Mouse (Mus musculus) cerebral cortex, adult 2 months (tissue): Measurements from ENCODE around the gene Flrt1.

Experiments
- WGBS: fragments of 180-500 bp; shearing (Covaris S2); methylation state at CpG from one replicate; pipeline ENCODE4 v1.1.7; 2018; 5-methylcytosine and 5-hydroxymethylcytosine counted together

Gene Flrt1

DNA sequence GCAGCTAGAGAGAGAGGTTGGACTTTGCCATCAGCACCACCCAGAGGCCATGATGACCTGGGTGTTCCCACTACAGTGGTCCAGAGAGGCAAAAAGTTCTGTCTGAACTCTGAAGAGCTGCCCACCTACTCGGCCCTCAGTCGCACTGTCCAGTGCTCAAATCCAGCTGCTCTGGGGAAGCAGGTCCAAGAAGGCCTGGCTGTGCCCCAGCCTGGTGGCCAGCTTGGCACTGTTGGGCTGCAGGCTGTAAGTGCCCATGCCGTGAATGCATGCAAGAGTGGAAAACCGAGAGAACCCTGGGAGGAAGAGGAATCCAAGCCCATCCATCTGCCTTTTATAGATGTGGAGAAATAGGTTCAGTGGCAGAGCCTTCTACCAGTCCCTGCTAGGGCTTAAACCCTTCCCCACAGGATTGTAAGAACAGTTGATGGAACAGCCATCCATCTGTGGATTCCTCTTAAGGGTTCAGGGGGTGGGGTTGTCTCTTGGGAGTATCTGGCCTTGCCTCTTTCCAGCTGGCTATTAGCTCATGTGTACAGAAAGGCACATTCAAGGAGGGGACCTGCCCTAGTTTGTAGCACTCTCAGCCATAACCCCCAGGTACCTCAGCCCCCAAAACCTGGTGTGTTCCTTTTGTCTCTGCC, 2.1 kb downstream of the Flrt1 start:
- 50% methylated on average over 4 of the region's 4 CpGs for WGBS

DNA sequence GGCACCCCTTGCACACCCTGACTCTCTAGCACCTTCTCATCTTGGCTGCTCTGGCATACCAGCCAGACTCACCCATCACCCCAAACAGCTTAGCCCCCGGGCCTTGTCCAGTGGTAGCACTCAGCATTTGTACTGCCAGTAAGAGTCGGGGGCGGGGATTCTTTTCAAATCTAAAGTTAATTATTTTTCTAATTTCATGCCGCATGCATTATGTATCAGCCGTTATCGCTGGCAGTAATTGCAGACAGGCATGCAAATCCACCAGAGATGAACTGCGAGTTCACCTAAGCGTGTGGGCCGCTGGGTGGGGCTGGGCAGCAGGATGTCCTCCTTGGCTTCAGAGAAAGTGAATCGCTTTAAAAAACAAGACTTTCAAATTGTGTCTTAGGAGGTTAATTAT, 3.5 kb downstream of the Flrt1 start:
- WGBS, result 81% methylated on average over 10 of the region's 10 CpGs

DNA sequence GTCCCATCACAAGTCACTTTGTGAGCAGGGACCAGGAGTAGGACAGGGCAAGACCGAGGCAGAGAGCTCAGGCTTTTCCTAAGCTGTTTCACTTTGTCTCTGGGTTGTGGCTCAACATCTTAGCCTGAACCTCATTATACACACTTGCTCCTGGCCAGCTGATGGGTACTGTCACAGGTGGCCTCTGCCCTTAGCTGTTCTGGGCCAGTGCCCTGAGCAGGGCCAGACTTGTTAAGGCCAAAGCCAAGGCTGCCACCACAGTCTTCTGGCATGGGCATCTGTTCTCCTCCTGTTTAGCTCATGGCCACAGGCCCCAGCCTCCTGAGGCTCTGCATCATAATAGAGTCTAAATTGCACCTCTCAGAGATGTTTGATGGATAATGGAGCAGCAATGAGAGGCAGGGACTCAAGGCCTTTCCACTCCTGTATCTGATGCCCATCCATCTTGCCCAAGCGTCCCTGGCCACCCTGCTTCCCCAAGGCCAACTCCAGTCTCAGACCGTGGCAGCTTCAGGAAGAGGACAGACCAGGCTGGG, 5.8 kb downstream of the Flrt1 start:
- 90% methylated on average over 3 of the region's 3 CpGs for WGBS

DNA sequence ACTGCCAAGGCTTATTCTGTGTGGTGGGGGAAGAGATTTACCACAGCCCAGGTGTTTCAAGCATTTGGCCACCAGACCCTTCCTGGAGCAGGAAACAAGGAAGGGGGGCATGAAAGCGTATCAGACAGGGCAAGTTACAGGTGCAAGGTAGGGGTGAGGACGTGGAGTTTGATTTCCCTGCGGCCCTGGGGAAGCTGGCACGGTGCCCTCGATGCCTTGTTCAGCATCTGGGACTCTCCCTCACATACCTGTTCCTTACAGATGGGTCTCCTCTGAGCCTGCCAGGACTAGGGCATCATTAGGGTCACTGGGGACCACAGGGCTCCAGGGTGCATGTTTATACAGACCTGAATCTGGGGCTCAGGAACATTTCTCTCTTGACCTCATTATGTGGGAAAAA, 12.8 kb downstream of the Flrt1 start:
- 77% methylated on average over 5 of the region's 5 CpGs for WGBS

DNA sequence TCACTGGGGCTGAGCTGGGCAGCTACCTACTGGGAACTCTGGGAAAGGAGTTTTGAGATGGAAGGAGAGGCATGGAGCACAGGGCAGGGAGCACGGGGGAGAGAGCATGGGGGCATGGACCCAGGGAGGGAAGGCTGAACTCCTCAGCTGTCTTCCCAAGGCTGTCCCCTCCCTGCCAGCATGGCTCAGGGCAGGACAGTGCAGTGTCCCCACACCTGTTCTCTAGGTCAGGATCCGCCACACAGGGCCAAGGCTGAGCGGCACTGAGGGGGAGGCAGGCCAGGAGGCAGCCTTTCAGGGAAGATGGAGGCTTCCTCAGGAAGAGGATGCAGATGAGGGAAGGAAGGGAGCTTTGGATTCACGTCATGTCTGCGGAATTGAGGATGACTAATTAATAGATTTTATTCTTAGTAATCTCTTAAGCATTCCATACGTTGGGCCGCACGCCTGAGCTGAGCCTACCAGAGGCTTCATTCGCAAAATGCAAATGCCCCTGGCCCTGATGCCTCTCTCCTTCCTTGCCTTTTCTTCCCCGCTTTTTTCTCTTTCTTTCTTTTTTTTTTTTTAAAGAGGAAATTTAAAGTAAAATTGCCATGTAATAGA, 14.0 kb downstream of the Flrt1 start:
- WGBS, result 65% methylated on average over 10 of the region's 10 CpGs

DNA sequence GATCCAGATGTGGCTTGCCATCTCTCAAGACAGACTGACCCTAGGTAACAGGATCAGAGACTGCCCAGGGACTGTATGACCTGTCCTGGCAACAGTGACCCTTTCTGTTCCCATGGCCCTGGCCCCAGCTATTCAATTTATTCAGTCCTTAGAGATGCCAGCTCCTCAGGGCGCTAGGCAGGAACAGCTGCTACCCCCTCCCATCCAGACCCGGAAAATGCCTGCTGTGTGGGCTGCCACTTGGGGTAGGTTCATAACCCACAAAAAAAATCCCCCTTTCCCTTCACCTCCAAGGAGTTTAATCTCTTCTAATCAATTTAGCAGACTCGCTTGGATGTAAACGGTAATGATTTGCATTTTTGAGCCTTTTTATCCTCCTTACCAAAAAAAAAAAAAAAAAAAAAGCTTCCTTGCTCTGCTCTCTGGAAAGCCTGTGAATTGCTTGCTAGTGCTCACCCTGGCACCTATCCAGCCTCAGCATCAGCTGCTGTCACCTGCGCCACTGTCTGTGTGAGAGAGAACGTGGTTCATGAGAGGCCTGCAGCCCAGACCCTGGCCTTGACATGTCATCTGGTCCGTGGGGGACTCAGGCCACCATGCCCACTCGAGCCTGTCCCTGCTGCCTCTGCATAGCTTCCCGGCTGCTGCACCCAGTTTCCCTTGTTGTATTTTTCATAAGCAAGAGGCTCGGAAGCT, 15.0 kb downstream of the Flrt1 start:
- 20% methylated on average over 10 of the region's 10 CpGs for WGBS

DNA sequence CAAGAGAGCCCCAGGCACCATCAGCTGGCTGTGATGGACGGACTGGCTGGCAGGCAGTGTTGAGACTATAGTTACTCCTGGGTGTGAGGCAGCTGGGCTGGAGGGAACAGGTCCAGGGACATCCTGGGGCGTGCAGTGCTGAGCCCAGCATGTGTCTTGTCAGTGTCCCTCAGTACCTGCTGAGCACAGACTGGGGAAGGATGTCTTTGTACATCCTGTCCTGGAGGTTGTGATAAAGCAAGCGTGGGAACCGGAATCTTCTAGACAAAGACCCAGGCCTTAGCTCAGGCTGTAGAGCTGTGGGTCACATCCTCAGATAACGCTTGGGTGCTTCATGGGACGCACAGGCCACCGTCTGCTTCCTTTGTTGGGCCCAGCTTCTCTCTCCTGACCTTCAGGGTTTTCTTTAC, 15.7 kb downstream of the Flrt1 start:
- WGBS, result 71% methylated on average over 7 of the region's 7 CpGs

DNA sequence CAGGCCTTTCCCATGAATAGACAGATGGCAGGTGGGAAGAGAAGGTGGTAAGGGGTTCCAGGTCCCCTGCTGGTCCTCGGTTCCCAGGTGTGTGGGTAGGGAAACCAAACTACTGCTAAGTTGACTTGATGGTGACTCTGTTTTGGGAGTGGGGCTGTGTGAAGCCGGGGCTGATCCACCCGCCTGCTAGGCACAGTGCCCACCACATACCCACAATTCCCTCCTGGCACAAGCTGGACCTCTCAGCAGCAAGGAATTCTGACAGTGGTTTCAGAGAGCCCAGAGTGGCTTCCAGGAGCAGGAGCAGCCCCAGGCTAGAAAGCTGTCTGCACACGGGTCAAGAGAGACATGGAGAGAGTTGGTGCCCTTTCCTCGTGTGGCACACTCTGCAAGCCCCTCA, 16.5 kb downstream of the Flrt1 start:
- WGBS, result 52% methylated on average over 5 of the region's 5 CpGs

DNA sequence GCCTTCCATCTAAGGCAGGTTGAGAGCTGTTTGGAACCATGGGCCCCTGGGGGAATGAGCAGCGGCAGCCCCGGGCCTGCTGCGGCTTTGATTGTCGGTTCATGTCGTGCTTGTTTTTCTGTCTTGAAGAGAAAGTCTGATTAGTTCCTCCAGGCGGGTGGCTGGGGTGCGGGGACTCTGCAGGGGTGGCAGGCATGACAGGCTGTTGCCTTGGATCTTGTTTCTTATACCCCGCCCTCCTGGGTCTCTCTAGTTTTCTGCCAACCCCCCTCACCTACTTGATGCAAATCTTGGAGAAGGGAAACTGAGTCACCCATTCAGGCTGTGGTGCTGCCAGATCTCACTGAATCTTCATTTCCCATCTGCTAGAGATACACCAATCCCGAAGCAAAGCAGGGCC, 17.0 kb downstream of the Flrt1 start:
- 48% methylated on average over 9 of the region's 9 CpGs for WGBS

DNA sequence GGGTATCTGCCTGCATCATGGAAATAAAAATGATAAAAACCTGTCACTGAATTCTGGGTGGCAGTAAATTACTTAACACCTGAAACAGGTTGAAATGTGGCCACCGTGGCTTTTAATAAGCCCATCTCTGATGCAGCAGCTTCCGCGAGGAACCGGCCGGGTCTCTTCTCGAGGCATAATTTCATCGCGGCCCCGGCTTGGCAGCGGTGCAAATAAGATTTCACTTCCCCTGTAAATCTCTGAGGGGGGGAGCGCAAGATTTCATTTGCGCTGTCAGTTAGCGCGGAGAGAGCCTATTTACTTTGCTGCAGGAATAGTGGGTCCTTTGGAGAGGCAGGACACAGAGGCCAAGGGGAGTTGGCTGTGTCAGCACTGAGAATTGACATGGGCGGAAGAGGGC, 20.8 kb downstream of the Flrt1 start:
- 45% methylated on average over 15 of the region's 15 CpGs for WGBS

DNA sequence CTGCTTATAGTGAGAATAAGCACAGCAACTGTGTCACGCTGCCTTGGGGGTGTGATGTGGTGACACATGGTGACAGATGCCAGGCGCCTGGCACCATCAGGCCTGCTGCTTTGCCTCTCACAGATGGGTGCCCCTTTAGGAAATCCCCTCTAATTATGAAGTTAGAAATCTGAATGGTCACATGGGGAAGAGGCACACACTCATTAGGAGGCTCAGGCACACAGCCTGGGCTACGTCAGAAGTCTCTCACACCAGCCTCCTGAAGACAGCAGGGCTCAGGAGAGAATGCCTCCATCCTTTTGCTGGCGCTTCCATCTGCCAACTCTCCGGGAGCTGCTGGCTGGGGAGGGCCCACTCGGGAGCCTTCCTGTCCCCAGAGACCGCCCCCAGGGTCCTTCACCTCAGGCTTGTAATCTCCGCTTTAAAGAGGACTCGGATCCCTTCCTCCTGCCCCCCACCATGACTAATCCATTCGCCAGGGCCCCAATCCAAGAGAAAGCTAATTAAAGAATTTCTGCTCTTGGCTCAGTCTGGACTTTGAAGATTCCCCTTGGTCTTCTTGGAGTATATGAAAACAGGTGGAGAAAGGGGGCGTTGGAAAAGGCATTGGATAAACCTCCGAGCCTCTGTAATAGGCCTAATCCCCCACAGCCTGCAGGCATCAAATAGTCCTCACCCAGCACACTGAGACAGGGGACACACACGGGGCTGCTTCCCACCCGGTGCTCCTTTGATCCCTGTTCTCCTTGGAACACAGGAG, 22.3 kb downstream of the Flrt1 start:
- WGBS, result 34% methylated on average over 14 of the region's 14 CpGs

DNA sequence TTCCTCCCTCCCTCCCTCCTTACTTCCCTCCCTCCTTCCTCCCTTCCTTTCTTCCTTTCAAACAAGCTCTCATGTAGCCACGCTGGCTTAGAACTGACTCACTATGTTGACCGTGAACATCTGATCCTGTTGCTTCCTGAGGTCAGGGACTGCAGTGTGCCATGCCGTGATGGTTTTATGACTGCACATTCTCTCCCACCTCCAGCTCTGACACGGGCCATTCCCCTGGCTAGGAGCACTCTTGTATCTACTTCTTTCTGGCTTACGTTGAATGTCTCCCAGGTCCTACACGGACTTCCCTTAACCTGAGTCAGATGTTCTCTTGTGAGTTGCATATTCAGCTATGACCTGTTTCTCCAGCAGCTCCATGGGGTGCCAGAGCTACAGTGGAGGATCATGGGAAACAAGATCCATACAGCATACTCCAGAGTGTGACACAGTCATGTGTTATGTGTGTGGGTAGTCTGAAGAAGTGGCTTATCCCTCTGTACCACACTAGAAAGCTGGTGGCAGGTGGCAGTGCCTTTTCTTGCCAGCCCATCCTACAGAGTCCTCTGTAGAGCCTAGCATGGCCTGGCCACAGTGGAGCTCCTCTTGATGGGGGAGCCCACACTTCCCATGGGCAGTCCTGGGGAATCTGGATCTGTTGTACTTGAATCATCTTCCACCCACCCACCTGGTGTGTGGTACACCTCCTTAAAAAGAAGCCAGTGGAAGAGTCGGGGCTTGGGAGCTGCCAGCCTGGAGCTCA, 23.8 kb downstream of the Flrt1 start:
- WGBS, result 50% methylated on average over 7 of the region's 7 CpGs

DNA sequence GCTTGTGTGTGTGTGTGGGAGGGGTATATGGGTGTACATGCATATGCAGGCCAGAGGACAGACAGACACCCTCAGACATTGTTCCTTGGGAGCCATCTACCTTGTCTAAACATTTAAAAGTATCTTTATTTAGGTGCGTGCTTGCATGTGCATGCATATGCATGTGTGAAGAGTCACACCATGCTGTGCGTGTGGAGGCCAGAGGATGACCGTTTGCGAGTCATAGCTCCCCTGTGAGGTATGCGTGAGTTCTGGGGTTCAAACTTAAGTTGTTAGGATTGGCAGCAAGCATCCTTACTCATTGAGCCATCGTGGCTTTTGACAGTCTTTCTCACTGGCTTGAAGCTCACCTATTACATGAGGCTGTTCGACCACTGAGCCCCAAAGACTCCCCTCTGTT, 27.3 kb downstream of the Flrt1 start:
- WGBS, result 85% methylated on average over 7 of the region's 7 CpGs

DNA sequence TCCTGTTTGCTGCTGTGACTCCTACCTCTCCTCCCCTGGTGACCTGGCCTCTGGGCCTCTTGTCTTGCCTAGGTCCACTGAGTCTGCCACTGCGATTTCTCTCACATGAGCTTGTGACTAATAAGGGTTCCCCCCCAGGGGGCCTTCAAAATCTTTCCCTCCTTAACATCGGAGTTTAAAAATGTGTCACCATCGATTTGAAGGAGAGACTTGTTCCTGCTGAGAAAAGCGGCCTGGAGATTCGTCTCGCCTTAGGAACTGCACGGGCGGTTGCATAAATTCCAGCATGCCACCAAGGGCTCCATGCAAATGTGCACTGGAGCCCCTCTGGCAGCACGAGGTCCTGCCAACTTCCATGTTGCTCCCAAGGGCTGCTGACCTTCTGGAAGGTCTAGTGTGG, 27.9 kb downstream of the Flrt1 start:
- 73% methylated on average over 9 of the region's 9 CpGs for WGBS

DNA sequence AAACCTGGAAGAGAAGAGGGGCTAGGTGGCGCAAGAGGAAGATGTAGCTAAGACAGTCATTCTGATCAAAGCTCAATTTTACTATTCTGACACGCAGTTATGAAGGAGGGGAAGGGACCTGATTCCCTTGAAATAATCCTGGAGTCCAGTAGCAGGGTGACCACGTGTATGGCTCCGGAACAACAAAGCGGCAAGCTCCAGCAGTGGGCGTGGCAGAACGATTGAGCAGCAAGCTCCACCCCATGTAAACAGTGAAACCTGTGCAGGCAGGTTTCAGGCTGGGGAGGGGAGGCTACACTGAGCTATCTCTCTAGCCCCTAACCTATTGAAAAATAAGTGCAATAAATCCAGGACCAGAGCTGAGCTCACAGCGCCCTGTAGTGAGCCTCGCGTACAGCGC, 30.2 kb downstream of the Flrt1 start:
- WGBS, result 91% methylated on average over 11 of the region's 11 CpGs

DNA sequence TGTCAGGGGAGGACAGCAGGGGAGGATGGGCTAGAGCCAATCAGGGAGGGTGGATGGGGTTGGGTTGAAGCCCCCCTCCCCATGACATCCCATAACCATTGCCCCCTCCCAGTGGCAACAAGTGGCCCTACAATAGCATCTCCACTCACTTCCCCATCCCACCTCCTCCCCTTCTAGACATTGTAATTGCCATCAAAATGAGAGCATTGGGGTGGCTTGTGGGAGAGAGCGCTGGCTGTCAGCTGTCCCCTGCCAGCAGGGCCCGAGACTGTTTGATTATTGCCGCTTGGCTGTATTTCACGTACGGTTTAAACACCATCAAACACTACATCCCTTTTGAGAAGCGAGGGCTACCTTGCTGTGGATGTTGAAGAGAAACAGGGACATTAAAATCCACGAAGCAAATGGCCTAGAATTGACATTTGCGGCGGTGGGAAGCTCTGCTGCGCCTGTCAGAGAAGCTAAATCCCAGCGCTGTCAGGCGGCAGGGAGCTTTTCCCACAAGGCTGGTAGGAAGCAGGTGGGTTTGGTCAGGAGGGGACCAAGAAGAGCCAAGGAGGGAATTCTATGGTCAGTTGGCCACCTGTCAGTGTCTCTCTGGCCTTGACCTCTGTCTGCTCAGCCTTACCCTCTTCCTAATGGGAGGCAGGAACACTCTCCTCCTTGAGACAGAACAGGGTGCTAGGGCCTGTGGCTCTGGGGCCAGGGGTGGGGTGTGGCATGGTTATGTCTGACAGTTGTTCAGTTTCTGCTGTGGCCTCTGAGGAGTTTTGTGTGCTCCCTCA, 31.3 kb downstream of the Flrt1 start:
- 71% methylated on average over 12 of the region's 12 CpGs for WGBS

DNA sequence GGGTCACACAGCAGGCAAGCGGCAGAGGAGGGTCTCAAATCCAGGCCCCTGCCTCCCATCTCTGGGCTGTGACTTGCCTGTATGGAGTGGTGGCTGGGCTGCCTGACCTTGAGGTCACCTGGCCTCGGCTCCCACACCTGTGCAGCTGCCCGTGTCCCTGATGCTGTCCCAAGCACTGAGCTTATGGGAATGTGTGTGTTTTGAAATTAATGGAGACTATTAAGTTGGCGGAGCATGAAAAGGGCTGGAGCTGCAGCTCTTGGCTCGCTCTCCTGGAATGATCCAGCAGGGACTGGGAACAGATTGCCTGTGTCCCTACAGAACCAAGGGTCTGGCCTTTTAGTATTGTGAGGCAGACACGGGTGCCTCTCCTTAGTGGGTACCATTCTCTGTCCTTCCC, 33.3 kb downstream of the Flrt1 start:
- WGBS, result 75% methylated on average over 6 of the region's 6 CpGs

DNA sequence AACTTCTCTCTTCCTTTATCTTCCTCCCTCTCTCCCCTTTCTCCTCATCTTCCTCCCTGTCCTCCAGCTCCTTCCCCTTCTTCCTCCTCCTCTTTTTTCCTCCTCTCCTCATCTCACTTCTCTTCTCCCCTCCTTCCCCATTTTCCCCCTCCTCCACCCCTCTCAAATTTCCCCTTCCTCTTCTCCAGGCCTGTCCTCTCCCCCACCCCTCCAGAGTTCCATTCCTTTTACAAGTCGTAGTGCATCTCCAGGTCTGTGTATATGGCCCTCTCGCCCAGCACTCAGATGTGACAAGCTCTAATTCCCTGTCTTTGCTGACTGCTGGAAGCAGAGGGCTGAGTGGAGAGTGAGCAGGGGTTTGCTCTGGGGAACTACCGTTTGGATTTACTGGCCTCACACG, 34.8 kb downstream of the Flrt1 start:
- WGBS, result 75% methylated on average over 4 of the region's 4 CpGs

DNA sequence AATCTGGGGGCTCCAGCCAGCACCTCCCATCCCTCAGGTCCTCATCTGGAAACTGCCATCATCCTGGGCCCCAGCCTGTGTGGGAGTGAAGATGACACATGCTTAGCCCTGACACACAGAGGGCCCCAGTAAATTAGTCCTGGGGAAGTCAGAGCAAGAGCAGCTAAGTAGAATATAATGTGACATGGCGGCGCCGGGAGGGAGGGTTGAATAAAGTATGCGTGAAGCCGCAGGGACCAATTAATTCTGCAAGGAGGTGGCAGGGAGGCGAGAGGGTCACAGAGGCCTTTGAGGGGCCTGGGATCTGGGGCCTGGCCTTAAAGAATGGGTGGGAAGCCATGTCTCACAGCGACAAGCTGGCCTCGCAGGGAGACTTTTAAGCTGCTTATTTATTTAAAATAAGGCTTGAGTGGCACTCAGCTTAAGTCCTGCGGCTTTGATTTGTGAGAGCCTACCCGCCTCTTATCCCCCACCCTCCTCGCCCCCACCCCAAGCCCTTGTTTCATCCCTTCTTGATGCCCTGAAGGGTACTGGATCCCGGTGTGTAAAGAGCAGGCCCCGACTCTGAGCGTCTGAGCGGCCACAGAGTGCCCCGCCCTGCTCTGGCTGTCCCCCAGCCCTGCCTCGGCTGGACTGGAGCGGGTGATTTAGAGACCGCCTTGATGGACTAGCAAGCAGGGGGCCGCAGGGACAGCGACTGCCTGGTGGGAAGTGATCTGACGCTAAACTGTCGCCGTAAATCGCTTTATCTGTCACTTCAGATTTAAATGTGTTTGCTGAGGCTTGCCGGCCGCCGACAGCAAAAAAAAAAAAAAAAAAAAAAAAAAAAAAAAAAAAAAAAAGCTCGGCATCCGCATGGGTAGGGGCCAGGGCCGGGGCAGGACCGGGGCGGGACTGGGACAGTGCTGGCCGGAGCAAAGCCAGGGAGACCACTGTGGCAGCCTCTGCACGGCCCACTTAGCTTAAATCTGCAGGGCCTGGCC, 35.5 kb downstream of the Flrt1 start:
- WGBS, result 47% methylated on average over 34 of the region's 35 CpGs
